Mouse (Mus musculus): ENCODE data around the gene Relt.

Relt gene

GRCm38 (mm10) chr7:100862828-100863638 is at the start of gene Relt:
Relt (minus strand) TSS chr7:100863446.
- peak; percentile 40 for DNase-seq (ENCODE audit: low read depth, low spot score)

- DNase-seq (ENCODE audit: low read depth, low spot score): no peak
These were observed 48.5 kb upstream of the Relt start for GRCm38 (mm10) chr7:100911791-100912190.

GRCm38 (mm10) chr7:100911246-100911770 is 48.1 kb upstream of the Relt start:
- DNase-seq (ENCODE audit: low read depth, low spot score): no peak

- DNase-seq (ENCODE audit: low read depth, low spot score): no peak
These were observed 45.3 kb upstream of the Relt start for GRCm38 (mm10) chr7:100908567-100908966.

- DNase-seq (ENCODE audit: low read depth, low spot score): no peak
These were observed 44.8 kb upstream of the Relt start for GRCm38 (mm10) chr7:100908061-100908460.

- no peak for DNase-seq (ENCODE audit: low read depth, low spot score)
These were observed 44.0 kb upstream of the Relt start for GRCm38 (mm10) chr7:100907231-100907630.

- DNase-seq (ENCODE audit: low read depth, low spot score): no peak
These were observed 43.0 kb upstream of the Relt start for GRCm38 (mm10) chr7:100906029-100906789.

GRCm38 (mm10) chr7:100905037-100905436 is 41.8 kb upstream of the Relt start:
- DNase-seq (ENCODE audit: low read depth, low spot score): no peak

GRCm38 (mm10) chr7:100904612-100905011 is 41.4 kb upstream of the Relt start:
- no peak for DNase-seq (ENCODE audit: low read depth, low spot score)

GRCm38 (mm10) chr7:100902451-100903137 is 39.3 kb upstream of the Relt start:
- no peak for DNase-seq (ENCODE audit: low read depth, low spot score)

- no peak for DNase-seq (ENCODE audit: low read depth, low spot score)
These were observed 34.6 kb upstream of the Relt start for GRCm38 (mm10) chr7:100897828-100898227.

GRCm38 (mm10) chr7:100894833-100895226 is 31.6 kb upstream of the Relt start:
- no peak for DNase-seq (ENCODE audit: low read depth, low spot score)

- peak; percentile 50 for DNase-seq (ENCODE audit: low read depth, low spot score)
These were observed 31.0 kb upstream of the Relt start for GRCm38 (mm10) chr7:100894057-100894832.

- DNase-seq (ENCODE audit: low read depth, low spot score): no peak
These were observed 30.2 kb upstream of the Relt start for GRCm38 (mm10) chr7:100893249-100894056.

- DNase-seq (ENCODE audit: low read depth, low spot score): no peak
These were observed 23.3 kb upstream of the Relt start for GRCm38 (mm10) chr7:100886535-100886934.

GRCm38 (mm10) chr7:100884460-100884859 is 21.2 kb upstream of the Relt start:
- DNase-seq (ENCODE audit: low read depth, low spot score): no peak

GRCm38 (mm10) chr7:100881950-100882349 is 18.7 kb upstream of the Relt start:
- no peak for DNase-seq (ENCODE audit: low read depth, low spot score)

GRCm38 (mm10) chr7:100881531-100881930 is 18.3 kb upstream of the Relt start:
- no peak for DNase-seq (ENCODE audit: low read depth, low spot score)

GRCm38 (mm10) chr7:100879595-100879994 is 16.3 kb upstream of the Relt start:
- no peak for DNase-seq (ENCODE audit: low read depth, low spot score)

GRCm38 (mm10) chr7:100876771-100877170 is 13.5 kb upstream of the Relt start:
- no peak for DNase-seq (ENCODE audit: low read depth, low spot score)

All from telencephalon, adult 2 months (tissue).